Mouse (Mus musculus): ENCODE results near the gene 1700018F24Rik.
"Not testable (repeated sequence)": the region's sequence is repeated elsewhere in the genome, so short reads cannot be mapped to it uniquely, and the experiment has no call there.

GRCm38 (mm10) chr5:145016761-145017160, 26.0 kb upstream of the 1700018F24Rik start:
- TF ChIP-seq POLR2A (IDR thresholded peaks at IDR 0.05; ENCODE audit: low read depth, low read length); EP300 (IDR thresholded peaks at IDR 0.05; ENCODE audit: low read length): not testable (repeated sequence)
